Mouse (Mus musculus): Measurements from ENCODE around the gene Macrod2. TPM values are rescaled to one million over a fixed set of nuclear protein-coding genes. Genes with fewer than 3 reads are reported as not detected.
A peak's percentile ranks its signal among the peaks of the same experiment; 100 is the strongest.

The Macrod2 gene
- polyA plus RNA-seq, 1 experiment from 2014 or later, result 65.9 TPM

DNA sequence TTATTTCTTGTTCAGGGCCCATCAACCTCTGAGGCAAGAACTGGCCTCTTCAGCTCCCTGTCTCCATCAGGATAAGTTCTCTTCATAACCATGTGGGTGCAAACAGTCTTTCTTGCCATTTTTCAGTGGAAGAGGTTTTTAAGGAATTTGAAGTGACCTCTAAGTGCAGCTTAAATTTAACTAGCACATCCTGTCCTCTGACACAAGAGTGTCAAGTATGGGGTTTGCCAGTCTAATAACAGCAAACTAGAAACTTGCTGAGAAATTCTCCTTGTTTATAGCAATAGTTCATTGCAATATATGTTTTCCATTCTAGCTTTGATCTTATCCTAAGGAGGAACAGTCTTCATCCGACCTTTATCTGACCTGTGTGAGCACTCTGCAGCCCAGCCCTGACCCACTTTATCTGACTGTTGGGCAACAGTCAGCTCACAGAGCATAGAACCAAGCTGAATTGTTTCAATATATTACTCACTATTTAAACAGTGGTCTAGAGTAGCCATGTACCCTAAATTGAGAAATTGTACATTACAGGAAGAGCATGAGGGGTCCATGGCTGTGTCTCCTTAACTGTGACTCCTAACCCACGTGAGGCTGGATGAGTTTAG, 226.7 kb downstream of the Macrod2 start:
- 79% methylated on average over 2 of the region's 2 CpGs for WGBS
- no peaks in the 10 kb centered on the region for H3K36me3 ChIP-seq (ENCODE audit: control insufficient read depth, insufficient read depth, low read length)
- H3K4me2 ChIP-seq (ENCODE audit: low read depth, low read length), result no peak overlapping the region
- H3K9me3 ChIP-seq (ENCODE audit: control insufficient read depth, low read length), result no peaks in the 10 kb centered on the region
- no peaks in the 10 kb centered on the region for H3K27me3 ChIP-seq (ENCODE audit: control insufficient read depth, insufficient read depth, low read length)
- no peak overlapping the region for H3K4me3 ChIP-seq (ENCODE audit: low read depth, low read length)
- H3K27ac ChIP-seq (ENCODE audit: low read depth, low read length), result no peak overlapping the region
- H3K4me1 ChIP-seq (ENCODE audit: control insufficient read depth, insufficient read depth, low read length), result no peaks in the 10 kb centered on the region
- no peak overlapping the region for H3K9ac ChIP-seq (replicated peaks; ENCODE audit: low read depth, low read length)
- ATAC-seq (ENCODE audit: low read depth), result no peak

DNA sequence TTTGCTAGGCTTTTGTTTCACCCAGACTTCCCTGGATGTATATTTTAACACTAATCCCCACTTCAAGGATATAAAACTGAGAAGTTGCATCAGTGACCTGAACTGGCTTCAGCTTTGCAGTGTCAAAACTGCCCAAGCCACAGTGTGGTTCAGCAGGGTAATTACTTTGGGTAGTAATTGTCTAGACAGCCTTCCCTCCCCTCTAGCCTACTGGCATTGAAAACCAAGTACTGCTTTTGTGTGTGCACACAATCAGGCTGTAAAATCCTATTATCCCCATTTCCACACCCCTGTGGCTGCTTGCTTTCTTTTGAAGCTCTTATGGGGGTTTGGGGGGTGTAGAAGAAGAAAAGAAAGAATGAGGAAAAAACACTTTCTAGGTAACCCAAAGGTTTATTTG, 258.4 kb downstream of the Macrod2 start:
- no peak overlapping the region for H3K4me2 ChIP-seq (ENCODE audit: low read depth, low read length)
- no peaks in the 10 kb centered on the region for H3K9me3 ChIP-seq (ENCODE audit: control insufficient read depth, low read length)
- no peaks in the 10 kb centered on the region for H3K36me3 ChIP-seq (ENCODE audit: control insufficient read depth, insufficient read depth, low read length)
- no peaks in the 10 kb centered on the region for H3K27me3 ChIP-seq (ENCODE audit: control insufficient read depth, insufficient read depth, low read length)
- no peak overlapping the region for H3K27ac ChIP-seq (ENCODE audit: low read depth, low read length)
- no peak for ATAC-seq (ENCODE audit: low read depth)
- no peaks in the 10 kb centered on the region for H3K4me1 ChIP-seq (ENCODE audit: control insufficient read depth, insufficient read depth, low read length)
- H3K4me3 ChIP-seq (ENCODE audit: low read depth, low read length), result no peak overlapping the region
- H3K9ac ChIP-seq (replicated peaks; ENCODE audit: low read depth, low read length), result no peak overlapping the region

DNA sequence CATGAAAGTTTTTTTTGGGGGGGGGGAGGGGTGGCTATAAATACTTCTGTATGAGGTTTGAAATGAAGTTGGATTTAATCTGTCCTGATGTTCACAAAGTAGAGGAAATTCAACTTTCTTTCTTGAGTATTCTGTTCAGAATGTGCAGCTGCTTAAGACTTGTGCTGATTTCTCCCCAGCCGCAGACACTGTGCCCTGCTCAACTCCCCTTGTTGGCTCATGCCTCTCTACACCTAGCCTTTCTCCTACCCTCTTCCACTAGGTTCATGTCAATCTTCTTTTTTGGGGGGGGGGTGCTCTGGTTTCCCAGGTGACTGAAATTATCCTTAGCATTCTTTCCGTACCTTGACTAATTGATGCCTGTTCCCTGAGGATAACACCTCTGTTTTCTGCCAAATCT, 258.9 kb downstream of the Macrod2 start:
- Histone ChIP-seq H3K27ac (ENCODE audit: low read depth, low read length) (no peak overlapping the region), H3K4me2 (ENCODE audit: low read depth, low read length) (no peak overlapping the region), H3K4me3 (ENCODE audit: low read depth, low read length) (no peak overlapping the region), H3K9me3 (ENCODE audit: control insufficient read depth, low read length) (no peaks in the 10 kb centered on the region), H3K27me3 (ENCODE audit: control insufficient read depth, insufficient read depth, low read length) (no peaks in the 10 kb centered on the region), H3K9ac (replicated peaks; ENCODE audit: low read depth, low read length) (no peak overlapping the region), H3K36me3 (ENCODE audit: control insufficient read depth, insufficient read depth, low read length) (no peaks in the 10 kb centered on the region), H3K4me1 (ENCODE audit: control insufficient read depth, insufficient read depth, low read length) (no peaks in the 10 kb centered on the region)
- no peak for ATAC-seq (ENCODE audit: low read depth)
- WGBS, result 30% methylated on average over 2 of the region's 2 CpGs

DNA sequence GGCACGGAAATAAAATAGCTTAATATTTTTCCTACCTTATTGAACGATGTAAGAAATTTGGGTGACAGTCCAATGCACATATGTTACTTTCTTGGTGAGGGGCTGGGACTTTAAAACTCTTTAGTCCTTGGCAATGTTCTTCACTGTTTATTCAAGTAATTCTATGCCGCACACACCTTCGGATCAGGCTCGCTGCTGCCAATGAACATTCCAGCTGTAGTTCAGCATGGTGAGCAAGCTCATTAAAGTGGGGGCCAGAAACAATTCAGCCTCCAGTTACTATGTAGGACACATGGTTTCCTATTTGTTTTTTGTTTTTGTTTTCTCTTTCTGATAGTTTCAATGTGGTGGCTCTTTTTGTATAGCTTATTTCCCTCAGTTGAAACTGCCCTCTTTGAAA, 267.6 kb downstream of the Macrod2 start:
- no peak overlapping the region for H3K27ac ChIP-seq (ENCODE audit: low read depth, low read length)
- H3K9ac ChIP-seq (replicated peaks; ENCODE audit: low read depth, low read length), result no peak overlapping the region
- H3K4me3 ChIP-seq (ENCODE audit: low read depth, low read length), result no peak overlapping the region
- no peak overlapping the region for H3K4me2 ChIP-seq (ENCODE audit: low read depth, low read length)
- no peak for ATAC-seq (ENCODE audit: low read depth)
- H3K4me1 ChIP-seq (ENCODE audit: control insufficient read depth, insufficient read depth, low read length), result peaks cover 6% of the 10 kb centered on the region; the same call in 1 of the 2 replicates
- H3K36me3 ChIP-seq (ENCODE audit: control insufficient read depth, insufficient read depth, low read length), result peaks cover 13% of the 10 kb centered on the region; the same call in 1 of the 2 replicates
- no peaks in the 10 kb centered on the region for H3K27me3 ChIP-seq (ENCODE audit: control insufficient read depth, insufficient read depth, low read length)
- no peaks in the 10 kb centered on the region for H3K9me3 ChIP-seq (ENCODE audit: control insufficient read depth, low read length)
- WGBS, result 83% methylated on average over 5 of the region's 5 CpGs

DNA sequence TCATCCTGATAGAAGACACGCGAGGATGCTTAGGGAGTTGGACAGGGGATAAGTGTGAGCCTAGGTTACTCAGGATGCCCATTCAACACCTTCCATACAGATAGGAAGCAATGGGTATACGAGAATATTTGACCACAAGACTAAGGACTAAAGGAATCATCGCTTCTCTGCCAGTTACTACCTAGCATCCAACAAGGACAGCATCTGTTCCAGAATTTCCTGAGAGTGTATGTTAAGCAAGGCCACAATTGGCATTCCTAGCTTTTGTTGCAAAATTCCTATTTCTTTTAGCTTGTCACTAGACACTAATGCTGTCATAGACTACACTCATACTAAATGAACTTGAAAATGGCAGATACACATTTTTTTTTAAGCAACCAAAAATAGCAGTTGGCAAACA, 269.3 kb downstream of the Macrod2 start:
- Histone ChIP-seq H3K4me3 (ENCODE audit: low read depth, low read length) (no peak overlapping the region), H3K4me2 (ENCODE audit: low read depth, low read length) (no peak overlapping the region), H3K9me3 (ENCODE audit: control insufficient read depth, low read length) (no peaks in the 10 kb centered on the region), H3K4me1 (ENCODE audit: control insufficient read depth, insufficient read depth, low read length) (peaks cover 8% of the 10 kb centered on the region; the same call in 1 of the 2 replicates), H3K27me3 (ENCODE audit: control insufficient read depth, insufficient read depth, low read length) (no peaks in the 10 kb centered on the region), H3K9ac (replicated peaks; ENCODE audit: low read depth, low read length) (no peak overlapping the region), H3K36me3 (ENCODE audit: control insufficient read depth, insufficient read depth, low read length) (peaks cover 13% of the 10 kb centered on the region; the same call in 1 of the 2 replicates), H3K27ac (ENCODE audit: low read depth, low read length) (no peak overlapping the region)
- ATAC-seq (ENCODE audit: low read depth), result no peak
- WGBS, result 92% methylated on average over 4 of the region's 4 CpGs

DNA sequence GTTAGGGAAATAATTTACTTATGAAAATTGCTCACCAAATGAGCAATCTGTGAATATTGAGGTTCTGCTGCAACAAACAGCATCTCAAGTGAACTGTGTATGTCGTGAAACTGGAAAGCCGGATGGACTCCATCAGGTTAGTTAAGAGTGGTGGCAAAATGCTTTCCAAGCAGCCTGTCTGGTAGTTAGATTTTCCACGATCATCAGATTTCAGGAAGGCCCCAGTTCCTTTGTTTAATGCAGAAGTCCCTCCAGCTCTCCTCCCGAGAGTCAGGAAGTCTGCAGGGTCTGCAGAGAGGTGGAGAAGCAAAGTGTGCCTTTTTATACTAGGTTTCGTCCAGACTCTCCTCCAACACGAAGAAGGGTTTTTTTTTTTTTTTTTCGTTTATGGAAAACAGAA, 271.7 kb downstream of the Macrod2 start:
- no peak for ATAC-seq (ENCODE audit: low read depth)
- 35% methylated on average over 7 of the region's 7 CpGs for WGBS

DNA sequence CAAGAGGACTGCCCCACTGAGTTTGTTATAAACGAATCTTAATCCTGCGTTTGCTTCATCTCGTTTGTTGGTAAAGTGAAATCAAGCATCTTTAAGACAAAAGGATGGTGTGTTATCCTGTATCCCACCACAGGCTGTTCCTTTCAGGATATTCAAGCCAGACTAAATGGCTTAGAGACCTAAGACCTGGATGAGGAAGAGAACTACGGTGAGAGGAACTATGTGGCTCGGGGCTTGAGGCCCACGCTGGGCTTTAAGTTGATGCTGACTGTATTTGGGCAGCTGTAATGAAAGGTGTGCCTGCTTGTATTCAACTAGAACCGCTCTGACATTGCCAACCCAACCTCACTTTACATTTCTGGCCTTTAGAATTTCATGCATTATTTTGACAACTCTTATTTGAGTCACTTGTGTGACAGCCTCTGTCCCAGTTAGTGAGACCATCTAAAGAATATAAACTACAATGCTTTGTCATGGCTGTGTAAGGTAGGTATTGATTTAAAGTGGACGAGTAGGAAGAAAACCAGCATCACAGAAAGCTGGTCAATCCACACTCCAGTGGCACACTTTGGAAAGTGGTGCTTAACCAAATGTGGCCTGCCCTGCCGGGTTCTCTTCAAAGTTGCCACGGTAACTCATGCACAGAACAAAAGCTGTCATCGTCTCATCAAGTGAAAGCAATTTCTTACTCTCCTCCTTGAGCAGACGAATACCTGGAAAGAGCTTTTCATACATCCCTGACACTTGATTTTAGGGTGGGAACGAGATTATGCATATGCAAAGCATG, 272.3 kb downstream of the Macrod2 start:
- Histone ChIP-seq H3K27ac (ENCODE audit: low read depth, low read length) (no peak overlapping the region), H3K4me2 (ENCODE audit: low read depth, low read length) (peak overlapping the region; percentile 61), H3K9me3 (ENCODE audit: control insufficient read depth, low read length) (no peaks in the 10 kb centered on the region), H3K27me3 (ENCODE audit: control insufficient read depth, insufficient read depth, low read length) (no peaks in the 10 kb centered on the region), H3K4me1 (ENCODE audit: control insufficient read depth, insufficient read depth, low read length) (peaks cover 8% of the 10 kb centered on the region; the same call in 1 of the 2 replicates), H3K9ac (replicated peaks; ENCODE audit: low read depth, low read length) (peak overlapping the region; percentile 42; the same call in 1 of the 2 replicates), H3K36me3 (ENCODE audit: control insufficient read depth, insufficient read depth, low read length) (no peaks in the 10 kb centered on the region), H3K4me3 (ENCODE audit: low read depth, low read length) (peak overlapping the region; percentile 56)
- 40% methylated on average over 13 of the region's 13 CpGs for WGBS
- no peak for ATAC-seq (ENCODE audit: low read depth)

More for the DNA sequence above, 271.7 kb downstream of the Macrod2 start:
- Histone ChIP-seq H3K9me3 (ENCODE audit: control insufficient read depth, low read length) (no peaks in the 10 kb centered on the region), H3K4me3 (ENCODE audit: low read depth, low read length) (peak overlapping the region; percentile 56), H3K36me3 (ENCODE audit: control insufficient read depth, insufficient read depth, low read length) (no peaks in the 10 kb centered on the region), H3K9ac (replicated peaks; ENCODE audit: low read depth, low read length) (peak overlapping the region; percentile 42), H3K4me1 (ENCODE audit: control insufficient read depth, insufficient read depth, low read length) (peaks cover 8% of the 10 kb centered on the region; the same call in 1 of the 2 replicates), H3K4me2 (ENCODE audit: low read depth, low read length) (peak overlapping the region; percentile 61), H3K27me3 (ENCODE audit: control insufficient read depth, insufficient read depth, low read length) (no peaks in the 10 kb centered on the region), H3K27ac (ENCODE audit: low read depth, low read length) (no peak overlapping the region)

DNA sequence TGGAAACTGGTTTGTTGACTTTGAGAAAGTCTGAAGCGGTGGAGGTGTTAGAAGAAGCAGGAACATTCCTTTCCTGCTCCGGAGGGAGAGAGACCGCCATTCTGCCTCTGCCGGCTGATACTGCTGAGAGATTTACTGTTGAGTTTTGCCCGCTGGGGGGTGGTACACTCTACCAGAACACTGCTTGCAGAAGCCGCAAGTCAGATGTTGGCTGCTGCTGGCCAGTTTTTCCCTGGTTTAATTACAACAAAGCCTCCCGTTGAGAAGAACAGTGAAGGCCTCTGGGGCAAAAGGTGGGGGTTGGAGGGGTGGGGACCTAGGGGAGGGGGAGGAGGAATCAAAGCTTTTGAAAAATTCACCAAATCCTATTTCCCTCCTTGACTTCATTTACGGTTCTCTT, 273.2 kb downstream of the Macrod2 start:
- ATAC-seq (ENCODE audit: low read depth), result peak; percentile 59
- Histone ChIP-seq H3K27ac (ENCODE audit: low read depth, low read length) (peak overlapping the region; percentile 66), H3K36me3 (ENCODE audit: control insufficient read depth, insufficient read depth, low read length) (no peaks in the 10 kb centered on the region), H3K4me3 (ENCODE audit: low read depth, low read length) (peak overlapping the region; percentile 56), H3K27me3 (ENCODE audit: control insufficient read depth, insufficient read depth, low read length) (no peaks in the 10 kb centered on the region), H3K9me3 (ENCODE audit: control insufficient read depth, low read length) (no peaks in the 10 kb centered on the region), H3K4me1 (ENCODE audit: control insufficient read depth, insufficient read depth, low read length) (peaks cover 8% of the 10 kb centered on the region; the same call in 1 of the 2 replicates), H3K9ac (replicated peaks; ENCODE audit: low read depth, low read length) (peak overlapping the region; percentile 42; the same call in 1 of the 2 replicates), H3K4me2 (ENCODE audit: low read depth, low read length) (peak overlapping the region; percentile 61)
- WGBS, result 0% methylated on average over 8 of the region's 8 CpGs

DNA sequence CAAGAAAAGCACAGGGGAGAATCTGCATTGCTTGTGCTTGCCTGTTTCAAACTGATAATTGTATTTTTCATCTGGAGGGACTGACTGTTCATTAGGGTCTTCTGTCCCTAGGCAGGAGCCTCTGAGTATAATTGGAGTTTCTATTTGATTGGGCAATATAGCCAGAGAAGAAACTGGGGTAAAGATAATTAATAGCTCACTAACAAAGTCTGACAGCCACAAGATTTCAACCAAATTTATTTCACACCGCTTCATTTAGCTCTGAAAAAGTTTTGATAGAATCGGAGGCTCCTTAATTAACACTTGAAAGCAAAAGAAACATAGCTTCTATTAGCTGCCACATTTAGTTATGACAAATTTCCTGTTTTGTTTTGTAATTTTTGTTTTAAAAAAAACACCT, 274.0 kb downstream of the Macrod2 start:
- peak overlapping the region; percentile 61 for H3K4me2 ChIP-seq (ENCODE audit: low read depth, low read length)
- H3K4me3 ChIP-seq (ENCODE audit: low read depth, low read length), result peak overlapping the region; percentile 56
- peak overlapping the region; percentile 25; the same call in 1 of the 2 replicates for H3K27ac ChIP-seq (ENCODE audit: low read depth, low read length)
- H3K9me3 ChIP-seq (ENCODE audit: control insufficient read depth, low read length), result no peaks in the 10 kb centered on the region
- peak overlapping the region; percentile 42; the same call in 1 of the 2 replicates for H3K9ac ChIP-seq (replicated peaks; ENCODE audit: low read depth, low read length)
- no peaks in the 10 kb centered on the region for H3K36me3 ChIP-seq (ENCODE audit: control insufficient read depth, insufficient read depth, low read length)
- peaks cover 8% of the 10 kb centered on the region; the same call in 1 of the 2 replicates for H3K4me1 ChIP-seq (ENCODE audit: control insufficient read depth, insufficient read depth, low read length)
- WGBS, result 5% methylated on average over 2 of the region's 2 CpGs
- ATAC-seq (ENCODE audit: low read depth), result no peak
- H3K27me3 ChIP-seq (ENCODE audit: control insufficient read depth, insufficient read depth, low read length), result no peaks in the 10 kb centered on the region
